Mouse (Mus musculus) forebrain, embryonic 13.5 days (tissue): ENCODE results near the gene Prrg4. TPM values are rescaled to one million over a fixed set of nuclear protein-coding genes. Genes with fewer than 3 reads are reported as not detected.
"Not testable (repeated sequence)": the region's sequence is repeated elsewhere in the genome, so short reads cannot be mapped to it uniquely, and the experiment has no call there.

Experiments used
- ATAC-seq: fragments of 200-750 bp; cut with Nextera tagmentation; 2 replicates; pipeline ENCODE4 v1.8.0; 2017
- H3K27ac ChIP-seq: fragments of 300-500 bp; sonication (generic); 2 replicates; pipeline ENCODE4 v1.5.1; 2015; ENCODE audit warnings: inconsistent platforms, mild to moderate bottlenecking, moderate library complexity
- H3K27me3 ChIP-seq: fragments of 300-500 bp; sonication (generic); 2 replicates; pipeline ENCODE4 v1.6.1; 2015; ENCODE audit warnings: mild to moderate bottlenecking, inconsistent platforms
- H3K36me3 ChIP-seq: fragments of 300-500 bp; sonication (generic); 2 replicates; pipeline ENCODE4 v1.6.1; 2015; ENCODE audit warnings: mild to moderate bottlenecking, inconsistent platforms; ENCODE audit not compliant: poor library complexity, severe bottlenecking
- H3K4me1 ChIP-seq: fragments of 300-500 bp; sonication (generic); 2 replicates; pipeline ENCODE4 v1.6.1; 2015; ENCODE audit warnings: inconsistent platforms
- H3K4me2 ChIP-seq: fragments of 300-500 bp; sonication (generic); 2 replicates; pipeline ENCODE4 v1.6.1; 2015; ENCODE audit warnings: inconsistent platforms, mild to moderate bottlenecking, moderate library complexity
- H3K4me3 ChIP-seq: fragments of 300-500 bp; sonication (generic); 2 replicates; pipeline ENCODE4 v1.5.1; 2015; ENCODE audit warnings: mild to moderate bottlenecking, inconsistent platforms
- H3K9ac ChIP-seq: fragments of 300-500 bp; sonication (generic); 2 replicates; pipeline ENCODE4 v1.6.1; 2015; ENCODE audit warnings: mild to moderate bottlenecking, inconsistent platforms
- H3K9me3 ChIP-seq: fragments of 300-500 bp; sonication (generic); replicated peaks from 2 replicates; pipeline ENCODE4 v1.6.1; 2016; ENCODE audit warnings: inconsistent platforms
- WGBS: fragments of 180-500 bp; shearing (Covaris S2); methylation state at CpG from one replicate; pipeline ENCODE4 v1.1.7; 2015; 5-methylcytosine and 5-hydroxymethylcytosine counted together
- polyA plus RNA-seq: library from polyadenylated mRNA; unstranded; fragments of >200 nt; fragmentation: Nextera tagmentation; extraction: Ambion mirVana; gene quantifications from 2 replicates; pipeline ENCODE4 v1.2.1, GENCODE M21; 2015

Gene Prrg4
- polyA plus RNA-seq, 1 experiment from 2014 or later, result 0.45 TPM

DNA sequence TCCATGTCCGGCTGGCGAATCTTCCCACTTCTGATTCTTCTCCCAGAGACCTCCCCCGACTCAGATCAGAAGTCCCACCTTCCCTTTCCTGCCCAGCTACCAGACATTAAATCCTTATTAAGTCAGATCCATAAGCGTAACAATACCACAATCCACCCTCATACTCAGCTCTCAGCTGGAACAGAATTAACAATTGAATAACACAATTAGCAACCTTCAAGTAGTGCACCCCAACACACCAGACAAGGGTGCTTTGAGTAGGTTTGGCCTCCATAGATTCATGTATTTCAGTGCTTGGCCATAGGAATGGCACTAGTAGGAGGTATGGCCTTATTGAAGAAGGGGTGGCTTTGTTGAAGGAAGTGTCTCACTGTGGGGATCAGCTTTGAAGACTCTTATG lies 23.5 kb downstream of the Prrg4 start:
- H3K4me1 ChIP-seq, result no peaks in the 10 kb centered on the region
- H3K9me3 ChIP-seq, result no peaks in the 10 kb centered on the region
- ATAC-seq, result no peak
- 80% methylated on average over 4 of the region's 4 CpGs for WGBS
- no peak overlapping the region for H3K9ac ChIP-seq
- H3K4me2 ChIP-seq, result no peak overlapping the region
- no peaks in the 10 kb centered on the region for H3K27me3 ChIP-seq
- no peak overlapping the region for H3K4me3 ChIP-seq
- no peak overlapping the region for H3K27ac ChIP-seq
- no peaks in the 10 kb centered on the region for H3K36me3 ChIP-seq

- not testable (repeated sequence) for H3K27ac ChIP-seq, H3K4me3 ChIP-seq, H3K27me3 ChIP-seq, H3K9me3 ChIP-seq, H3K4me2 ChIP-seq, H3K36me3 ChIP-seq, H3K9ac ChIP-seq, ATAC-seq
- peaks cover 20% of the 10 kb centered on the region for H3K4me1 ChIP-seq
- 87% methylated on average over 3 of the region's 3 CpGs for WGBS
Measured at GRCm38 (mm10) chr2:104818763-104819162, 30.9 kb downstream of the Prrg4 start.

- H3K9ac ChIP-seq, result peak overlapping the region; percentile 99
- peak overlapping the region; percentile 98 for H3K27ac ChIP-seq
- ATAC-seq, result 0 out of 2 replicates have a peak, but pooled peaks have one; percentile 2
- no peaks in the 10 kb centered on the region for H3K27me3 ChIP-seq
- H3K4me2 ChIP-seq, result peak overlapping the region; percentile 84
- H3K9me3 ChIP-seq, result no peaks in the 10 kb centered on the region
- WGBS, result 2% methylated on average over 15 of the region's 15 CpGs
- no peaks in the 10 kb centered on the region for H3K36me3 ChIP-seq
- peak overlapping the region; percentile 96 for H3K4me3 ChIP-seq
- H3K4me1 ChIP-seq, result peaks cover 29% of the 10 kb centered on the region
Measured at GRCm38 (mm10) chr2:104817555-104818330, 31.9 kb downstream of the Prrg4 start.

DNA sequence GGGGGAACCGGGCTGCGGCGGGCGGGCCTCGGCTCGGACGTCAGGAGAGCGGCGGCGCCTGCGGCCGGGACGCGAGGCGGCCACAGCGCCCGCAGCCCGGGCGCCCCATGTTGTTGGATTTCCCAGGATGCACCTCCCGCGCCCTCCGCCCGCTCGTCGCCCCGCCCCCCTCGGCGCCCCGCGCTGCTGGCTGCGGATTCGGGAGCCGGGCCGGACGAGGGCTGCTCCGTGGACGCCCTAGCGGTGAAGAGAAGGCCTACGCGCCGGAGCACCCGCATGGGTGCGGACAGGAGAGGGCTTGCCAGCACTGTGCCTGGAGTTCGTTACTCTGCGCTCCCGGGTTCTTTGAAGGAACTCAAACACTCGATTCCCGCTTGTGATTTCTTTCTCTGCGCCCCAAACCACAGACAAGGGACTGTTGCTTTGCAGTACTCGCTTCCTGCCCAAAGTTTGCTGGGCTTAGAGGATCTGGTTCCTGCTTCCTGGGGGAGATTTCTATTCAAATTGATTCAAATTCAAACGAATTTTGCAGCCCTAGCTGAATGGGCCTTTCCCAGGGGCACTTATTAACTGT lies 32.7 kb downstream of the Prrg4 start:
- Histone ChIP-seq H3K4me1 (peaks cover 32% of the 10 kb centered on the region), H3K9me3 (no peaks in the 10 kb centered on the region), H3K27ac (peak overlapping the region; percentile 98), H3K36me3 (no peaks in the 10 kb centered on the region), H3K9ac (peak overlapping the region; percentile 99), H3K4me3 (peak overlapping the region; percentile 96), H3K27me3 (no peaks in the 10 kb centered on the region), H3K4me2 (peak overlapping the region; percentile 84)
- WGBS, result 0% methylated on average over 31 of the region's 51 CpGs
- peak; percentile 95 for ATAC-seq

DNA sequence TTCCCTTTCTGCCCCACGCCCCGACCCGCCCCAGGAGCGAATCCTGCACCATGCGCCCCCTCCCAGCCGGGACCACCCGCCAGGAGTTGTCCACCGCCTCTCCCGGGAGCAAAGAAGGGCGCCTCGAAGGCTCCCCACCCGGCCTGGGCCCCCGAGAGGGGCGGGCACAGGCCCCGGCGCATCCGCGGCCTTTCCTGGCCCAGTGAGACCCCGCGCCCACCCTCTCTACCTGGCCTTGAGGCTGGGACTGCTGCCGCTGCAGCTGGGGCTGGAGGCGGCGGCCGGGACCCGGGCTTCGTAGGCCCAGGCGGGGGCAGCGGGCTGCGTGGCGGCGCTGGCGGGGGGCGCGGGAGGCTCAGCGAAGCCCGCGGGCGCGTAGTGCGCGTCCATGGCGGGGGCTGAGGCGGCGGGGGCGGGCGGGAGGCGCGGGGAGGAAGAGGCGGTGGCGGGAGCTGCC lies 33.3 kb downstream of the Prrg4 start, which contains the start of gene Qser1:
Gene Qser1 (minus strand): TSS at position 390 of the 457 bp plus-strand sequence.
- H3K9me3 ChIP-seq, result no peaks in the 10 kb centered on the region
- WGBS, result 0% methylated on average over 28 of the region's 50 CpGs
- peak within 1 kb of the TSS; percentile 99 for H3K9ac ChIP-seq
- H3K27me3 ChIP-seq, result no peaks in the 10 kb centered on the region
- H3K27ac ChIP-seq, result peak within 1 kb of the TSS; percentile 98
- no peaks in the 10 kb centered on the region for H3K36me3 ChIP-seq
- ATAC-seq, result peak; percentile 77
- H3K4me3 ChIP-seq, result peak within 1 kb of the TSS; percentile 96
- peaks cover 32% of the 10 kb centered on the region for H3K4me1 ChIP-seq
- H3K4me2 ChIP-seq, result peak within 1 kb of the TSS; percentile 84

DNA sequence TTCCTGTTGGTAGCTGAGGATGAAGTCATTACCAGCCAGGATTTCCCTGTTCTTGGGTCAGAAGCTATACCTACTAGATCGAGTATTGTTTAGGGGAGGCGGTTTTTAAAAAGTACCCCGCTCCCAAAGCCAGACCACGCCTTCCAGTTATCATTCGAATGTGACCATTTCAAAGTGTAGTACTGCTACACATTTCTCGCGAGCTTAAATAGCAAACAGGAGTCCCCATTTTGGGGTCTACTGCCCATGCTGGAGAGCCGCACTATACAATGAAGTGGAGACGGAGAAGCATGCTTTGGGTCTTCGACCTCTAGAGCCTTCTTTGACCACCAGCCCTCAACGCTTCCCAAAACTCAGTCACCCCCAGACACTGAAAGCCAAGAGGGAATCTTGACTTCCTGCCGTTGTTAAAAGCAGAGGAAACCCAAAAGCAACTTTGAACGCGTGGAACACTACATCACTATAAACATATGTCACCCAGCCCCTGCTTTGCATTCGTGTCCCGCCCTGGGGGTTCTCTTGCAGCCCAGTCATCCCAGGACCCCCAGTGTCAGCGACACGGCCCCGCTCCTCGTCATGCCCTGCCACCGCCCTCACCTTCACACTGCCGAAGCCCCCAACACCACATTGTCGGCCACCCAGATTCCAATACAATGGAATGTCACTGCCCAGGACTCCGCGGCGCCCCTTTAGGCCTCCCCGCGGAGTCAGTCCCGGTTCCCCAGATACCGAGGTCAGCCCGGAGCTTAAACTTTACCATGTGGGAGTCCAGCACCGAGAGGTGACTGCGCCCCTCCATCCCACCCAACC lies 33.9 kb downstream of the Prrg4 start:
- Histone ChIP-seq H3K9me3 (no peaks in the 10 kb centered on the region), H3K4me2 (peak overlapping the region; percentile 84), H3K4me1 (peaks cover 32% of the 10 kb centered on the region), H3K4me3 (peak overlapping the region; percentile 96), H3K9ac (peak overlapping the region; percentile 99), H3K36me3 (no peaks in the 10 kb centered on the region), H3K27me3 (no peaks in the 10 kb centered on the region), H3K27ac (peak overlapping the region; percentile 98)
- WGBS, result under 1% methylated on average over 33 of the region's 33 CpGs
- peak; percentile 24 for ATAC-seq

- peak overlapping the region; percentile 45 for H3K4me2 ChIP-seq
- H3K4me3 ChIP-seq, result peak overlapping the region; percentile 96
- H3K9ac ChIP-seq, result 0 out of 2 replicates have a peak overlapping the region, but pooled peaks have one; percentile 12
- H3K27me3 ChIP-seq, result no peaks in the 10 kb centered on the region
- ATAC-seq, result no peak
- WGBS, result 28% methylated on average over 5 of the region's 5 CpGs
- no peaks in the 10 kb centered on the region for H3K9me3 ChIP-seq
- H3K4me1 ChIP-seq, result peaks cover 32% of the 10 kb centered on the region
- peak overlapping the region; percentile 55 for H3K27ac ChIP-seq
- no peaks in the 10 kb centered on the region for H3K36me3 ChIP-seq
Measured at GRCm38 (mm10) chr2:104814181-104814951, 35.3 kb downstream of the Prrg4 start.

GRCm38 (mm10) chr2:104805435-104805834 lies 44.2 kb downstream of the Prrg4 start:
- WGBS, result 89% methylated on average over 1 of the region's 1 CpGs
- Histone ChIP-seq H3K4me2 (no peak overlapping the region), H3K9me3 (no peaks in the 10 kb centered on the region), H3K27ac (no peak overlapping the region), H3K36me3 (no peaks in the 10 kb centered on the region), H3K27me3 (no peaks in the 10 kb centered on the region), H3K9ac (no peak overlapping the region), H3K4me3 (no peak overlapping the region), H3K4me1 (no peaks in the 10 kb centered on the region)
- no peak for ATAC-seq

Other genes starting within 250 kb of the Prrg4 start
- 66.0 and 66.1 TPM in 2 replicates for gene Tcp11l1, start 137.7 kb downstream of the Prrg4 start, polyA plus RNA-seq
- not detected in 2 replicates for gene Pin1rt1, start 133.5 kb downstream of the Prrg4 start, polyA plus RNA-seq
- 5.1 TPM in 2 replicates for gene Depdc7, start 107.0 kb downstream of the Prrg4 start, polyA plus RNA-seq
- gene Qser1, start 33.1 kb downstream of the Prrg4 start, polyA plus RNA-seq, result 12.6 and 12.7 TPM in 2 replicates
- 9.3 and 10.0 TPM in 2 replicates for gene Ccdc73, start 17.9 kb upstream of the Prrg4 start, polyA plus RNA-seq
- gene Eif3m, start 167.2 kb upstream of the Prrg4 start, polyA plus RNA-seq, result 248 and 255 TPM in 2 replicates
- not detected in 2 replicates for gene Gm11060, start 242.1 kb upstream of the Prrg4 start, polyA plus RNA-seq